Mouse (Mus musculus) mesoderm, embryonic 11.5 days (tissue): ENCODE data around the gene Cpt1c.
"Not testable (repeated sequence)": the region's sequence is repeated elsewhere in the genome, so short reads cannot be mapped to it uniquely, and the experiment has no call there.

ENCODE experiments used
- DNase-seq: peaks from one replicate; pipeline ENCODE4 v3.0.0-alpha.2; 2012; ENCODE audit warnings: low read depth, low spot score

Cpt1c gene

GRCm38 (mm10) chr7:44974383-44975116 lies at the start of gene Cpt1c:
TSS of gene Cpt1c (minus strand) at chr7:44974851.
- DNase-seq, result peak; percentile 89

GRCm38 (mm10) chr7:45023711-45024110 lies 49.1 kb upstream of the Cpt1c start:
- DNase-seq, result not testable (repeated sequence)

- DNase-seq, result no peak
Observed at GRCm38 (mm10) chr7:45020225-45020624, 45.6 kb upstream of the Cpt1c start.

GRCm38 (mm10) chr7:45019031-45019571 lies 44.5 kb upstream of the Cpt1c start:
- no peak for DNase-seq

GRCm38 (mm10) chr7:45017242-45018061 lies 42.8 kb upstream of the Cpt1c start, which contains the start of gene Rras:
TSS of gene Rras (plus strand) at chr7:45017961.
- DNase-seq, result peak; percentile 97

GRCm38 (mm10) chr7:45016761-45017160 lies 42.1 kb upstream of the Cpt1c start:
- DNase-seq, result no peak

GRCm38 (mm10) chr7:45015957-45016612 lies 41.4 kb upstream of the Cpt1c start, which contains the start of gene Scaf1:
TSS of gene Scaf1 (minus strand) at chr7:45016363.
- peak; percentile 99 for DNase-seq

GRCm38 (mm10) chr7:45015344-45015956 lies 40.8 kb upstream of the Cpt1c start:
- DNase-seq, result peak; percentile 20

GRCm38 (mm10) chr7:45014096-45014451 lies 39.4 kb upstream of the Cpt1c start:
- DNase-seq, result no peak

- DNase-seq, result no peak
Observed at GRCm38 (mm10) chr7:45013366-45014095, 38.9 kb upstream of the Cpt1c start.

GRCm38 (mm10) chr7:45012824-45013223 lies 38.2 kb upstream of the Cpt1c start:
- DNase-seq, result no peak

GRCm38 (mm10) chr7:45012011-45012410 lies 37.4 kb upstream of the Cpt1c start:
- no peak for DNase-seq

- no peak for DNase-seq
Observed at GRCm38 (mm10) chr7:45008411-45008810, 33.8 kb upstream of the Cpt1c start.

GRCm38 (mm10) chr7:45007846-45008245 lies 33.2 kb upstream of the Cpt1c start:
- no peak for DNase-seq

GRCm38 (mm10) chr7:45007141-45007540 lies 32.5 kb upstream of the Cpt1c start:
- DNase-seq, result no peak

- DNase-seq, result no peak
Observed at GRCm38 (mm10) chr7:45006503-45006902, 31.9 kb upstream of the Cpt1c start.

GRCm38 (mm10) chr7:45005321-45005992 lies 30.8 kb upstream of the Cpt1c start:
- DNase-seq, result no peak

- DNase-seq, result no peak
Observed at GRCm38 (mm10) chr7:45004546-45004945, 29.9 kb upstream of the Cpt1c start.

GRCm38 (mm10) chr7:45002440-45002839 lies 27.8 kb upstream of the Cpt1c start:
- DNase-seq, result no peak

- no peak for DNase-seq
Observed at GRCm38 (mm10) chr7:45000539-45001114, 26.0 kb upstream of the Cpt1c start.
